Mouse (Mus musculus): Measurements from ENCODE around the gene Slc7a9. TPM values are rescaled to one million over a fixed set of nuclear protein-coding genes. Genes with fewer than 3 reads are reported as not detected.

Gene Slc7a9
- total and polyA plus RNA-seq, 2 experiments from 2014 or later = not detected

GRCm38 (mm10) chr7:35428146-35428545, 20.4 kb upstream of the Slc7a9 start:
- Histone ChIP-seq H3K27ac (ENCODE audit: low read depth, low read length) (no peak overlapping the region), H3K9me3 (ENCODE audit: low read length) (no peaks in the 10 kb centered on the region), H3K9ac (replicated peaks; ENCODE audit: low read length, poor library complexity, severe bottlenecking) (no peak overlapping the region), H3K4me2 (ENCODE audit: low read depth, low read length, poor library complexity, severe bottlenecking) (no peak overlapping the region), H3K36me3 (ENCODE audit: insufficient read depth, low read length) (peaks cover 35% of the 10 kb centered on the region), H3K4me3 (ENCODE audit: low read depth, low read length) (no peak overlapping the region), H3K4me1 (ENCODE audit: insufficient read depth, low read length) (no peaks in the 10 kb centered on the region), H3K27me3 (ENCODE audit: insufficient read depth, low read length) (no peaks in the 10 kb centered on the region)
- 94% methylated on average over 10 of the region's 10 CpGs for WGBS
- TF ChIP-seq CTCF (IDR thresholded peaks at IDR 0.05) = no peak
- ATAC-seq (ENCODE audit: low FRiP score) (no peak), DNase-seq (ENCODE audit: low spot score) (no peak)

- WGBS = 82% methylated on average over 9 of the region's 9 CpGs
- Histone ChIP-seq H3K9ac (replicated peaks; ENCODE audit: low read length, poor library complexity, severe bottlenecking) (no peak overlapping the region), H3K27ac (ENCODE audit: low read depth, low read length) (no peak overlapping the region), H3K4me1 (ENCODE audit: insufficient read depth, low read length) (no peaks in the 10 kb centered on the region), H3K27me3 (ENCODE audit: insufficient read depth, low read length) (no peaks in the 10 kb centered on the region), H3K36me3 (ENCODE audit: insufficient read depth, low read length) (peaks cover 49% of the 10 kb centered on the region), H3K9me3 (ENCODE audit: low read length) (no peaks in the 10 kb centered on the region), H3K4me2 (ENCODE audit: low read depth, low read length, poor library complexity, severe bottlenecking) (no peak overlapping the region), H3K4me3 (ENCODE audit: low read depth, low read length) (no peak overlapping the region)
- ATAC-seq (ENCODE audit: low FRiP score) = no peak
- no peak for TF ChIP-seq CTCF (IDR thresholded peaks at IDR 0.05)
- DNase-seq (ENCODE audit: low spot score) = no peak
Measured at GRCm38 (mm10) chr7:35435266-35435665, 13.3 kb upstream of the Slc7a9 start.

- Histone ChIP-seq H3K4me3 (ENCODE audit: low read depth, low read length) (no peak overlapping the region), H3K27ac (ENCODE audit: low read depth, low read length) (no peak overlapping the region), H3K9me3 (ENCODE audit: low read length) (0 out of 2 replicates have a peak, but pooled peaks cover 4% of the 10 kb centered on the region), H3K27me3 (ENCODE audit: insufficient read depth, low read length) (no peaks in the 10 kb centered on the region), H3K9ac (replicated peaks; ENCODE audit: low read length, poor library complexity, severe bottlenecking) (no peak overlapping the region), H3K36me3 (ENCODE audit: insufficient read depth, low read length) (no peaks in the 10 kb centered on the region), H3K4me2 (ENCODE audit: low read depth, low read length, poor library complexity, severe bottlenecking) (no peak overlapping the region), H3K4me1 (ENCODE audit: insufficient read depth, low read length) (no peaks in the 10 kb centered on the region)
- WGBS = 40% methylated on average over 4 of the region's 4 CpGs
- no peak for DNase-seq (ENCODE audit: low spot score)
- no peak for TF ChIP-seq CTCF (IDR thresholded peaks at IDR 0.05)
- no peak for ATAC-seq (ENCODE audit: low FRiP score)
Measured at GRCm38 (mm10) chr7:35447501-35447900, 1.1 kb upstream of the Slc7a9 start.

- WGBS = 89% methylated on average over 7 of the region's 7 CpGs
- DNase-seq (ENCODE audit: low spot score) = no peak
- Histone ChIP-seq H3K27me3 (ENCODE audit: insufficient read depth, low read length) (no peaks in the 10 kb centered on the region), H3K4me3 (ENCODE audit: low read depth, low read length) (no peak overlapping the region), H3K4me2 (ENCODE audit: low read depth, low read length, poor library complexity, severe bottlenecking) (no peak overlapping the region), H3K36me3 (ENCODE audit: insufficient read depth, low read length) (no peaks in the 10 kb centered on the region), H3K9ac (replicated peaks; ENCODE audit: low read length, poor library complexity, severe bottlenecking) (no peak overlapping the region), H3K4me1 (ENCODE audit: insufficient read depth, low read length) (no peaks in the 10 kb centered on the region), H3K27ac (ENCODE audit: low read depth, low read length) (no peak overlapping the region), H3K9me3 (ENCODE audit: low read length) (0 out of 2 replicates have a peak, but pooled peaks cover under 1% of the 10 kb centered on the region)
- TF ChIP-seq CTCF (IDR thresholded peaks at IDR 0.05) = no peak
- no peak for ATAC-seq (ENCODE audit: low FRiP score)
Measured at GRCm38 (mm10) chr7:35448867-35449266, 271 bp downstream of the Slc7a9 start.

- Histone ChIP-seq H3K4me1 (ENCODE audit: insufficient read depth, low read length) (no peaks in the 10 kb centered on the region), H3K9ac (replicated peaks; ENCODE audit: low read length, poor library complexity, severe bottlenecking) (no peak overlapping the region), H3K27me3 (ENCODE audit: insufficient read depth, low read length) (no peaks in the 10 kb centered on the region), H3K9me3 (ENCODE audit: low read length) (no peaks in the 10 kb centered on the region), H3K27ac (ENCODE audit: low read depth, low read length) (no peak overlapping the region), H3K36me3 (ENCODE audit: insufficient read depth, low read length) (no peaks in the 10 kb centered on the region), H3K4me3 (ENCODE audit: low read depth, low read length) (no peak overlapping the region), H3K4me2 (ENCODE audit: low read depth, low read length, poor library complexity, severe bottlenecking) (no peak overlapping the region)
- ATAC-seq (ENCODE audit: low FRiP score) (no peak), DNase-seq (ENCODE audit: low spot score) (no peak)
- no peak for TF ChIP-seq CTCF (IDR thresholded peaks at IDR 0.05)
- 73% methylated on average over 4 of the region's 4 CpGs for WGBS
Measured at GRCm38 (mm10) chr7:35456091-35456814, 7.7 kb downstream of the Slc7a9 start.

- Histone ChIP-seq H3K4me3 (ENCODE audit: low read depth, low read length) (no peak overlapping the region), H3K36me3 (ENCODE audit: insufficient read depth, low read length) (peaks cover 4% of the 10 kb centered on the region; the same call in 1 of the 2 replicates), H3K27me3 (ENCODE audit: insufficient read depth, low read length) (no peaks in the 10 kb centered on the region), H3K27ac (ENCODE audit: low read depth, low read length) (no peak overlapping the region), H3K4me2 (ENCODE audit: low read depth, low read length, poor library complexity, severe bottlenecking) (no peak overlapping the region), H3K9me3 (ENCODE audit: low read length) (no peaks in the 10 kb centered on the region), H3K4me1 (ENCODE audit: insufficient read depth, low read length) (no peaks in the 10 kb centered on the region), H3K9ac (replicated peaks; ENCODE audit: low read length, poor library complexity, severe bottlenecking) (no peak overlapping the region)
- 88% methylated on average over 4 of the region's 4 CpGs for WGBS
- no peak for TF ChIP-seq CTCF (IDR thresholded peaks at IDR 0.05)
- ATAC-seq (ENCODE audit: low FRiP score) = no peak
- DNase-seq (ENCODE audit: low spot score) = no peak
Measured at GRCm38 (mm10) chr7:35460971-35461370, 12.4 kb downstream of the Slc7a9 start.
